Mouse (Mus musculus) lung, postnatal 36 days (tissue): ENCODE results near the gene Csf3.
A peak's percentile ranks its signal among the peaks of the same experiment; 100 is the strongest.

Experiments
- DNase-seq: peaks from one replicate; pipeline ENCODE4 v3.0.0; 2022; ENCODE audit warnings: mixed read lengths

The Csf3 gene

GRCm38 (mm10) chr11:98697225-98697624 is 3.8 kb upstream of the Csf3 start:
- DNase-seq, result no peak

DNA sequence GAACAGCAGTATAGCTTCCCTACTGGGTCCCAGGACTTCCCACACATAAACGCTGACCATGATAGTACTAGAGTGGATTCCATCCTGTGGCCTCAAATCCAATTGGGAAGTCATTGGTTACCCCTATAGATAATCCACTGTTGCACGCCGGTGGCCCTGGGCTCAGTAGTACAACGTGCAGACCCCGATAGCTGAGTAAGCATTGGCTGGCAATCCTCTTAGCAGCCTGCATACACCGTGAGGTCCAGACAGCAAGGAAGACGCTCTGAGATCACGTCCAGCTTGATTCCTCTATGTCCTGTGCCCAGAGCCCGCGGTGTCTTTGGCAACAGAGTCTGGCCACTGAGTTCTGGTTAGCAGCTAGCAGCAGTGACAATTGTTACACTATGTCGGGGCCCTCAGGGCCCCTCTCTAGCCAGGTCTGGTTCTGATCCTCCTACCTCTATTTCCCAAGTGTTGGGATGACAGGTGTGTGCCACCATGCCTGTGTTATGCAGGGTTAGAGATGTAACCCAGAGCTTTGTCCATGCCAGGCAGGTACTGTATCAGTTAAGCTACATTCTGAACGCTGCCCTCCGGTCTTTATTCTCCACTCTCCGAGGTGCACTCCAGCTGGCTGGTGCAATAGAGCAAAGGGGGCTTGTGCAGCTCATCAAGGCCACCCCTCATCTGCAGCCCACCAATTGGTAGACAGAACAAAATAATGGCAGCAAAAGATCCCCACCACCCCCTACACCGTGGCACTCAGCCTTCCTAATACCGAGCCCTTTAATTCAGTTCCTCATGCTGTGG is 2.0 kb upstream of the Csf3 start:
- no peak for DNase-seq

- peak; percentile 91 for DNase-seq
Observed at GRCm38 (mm10) chr11:98699911-98700310, 1.2 kb upstream of the Csf3 start.

DNA sequence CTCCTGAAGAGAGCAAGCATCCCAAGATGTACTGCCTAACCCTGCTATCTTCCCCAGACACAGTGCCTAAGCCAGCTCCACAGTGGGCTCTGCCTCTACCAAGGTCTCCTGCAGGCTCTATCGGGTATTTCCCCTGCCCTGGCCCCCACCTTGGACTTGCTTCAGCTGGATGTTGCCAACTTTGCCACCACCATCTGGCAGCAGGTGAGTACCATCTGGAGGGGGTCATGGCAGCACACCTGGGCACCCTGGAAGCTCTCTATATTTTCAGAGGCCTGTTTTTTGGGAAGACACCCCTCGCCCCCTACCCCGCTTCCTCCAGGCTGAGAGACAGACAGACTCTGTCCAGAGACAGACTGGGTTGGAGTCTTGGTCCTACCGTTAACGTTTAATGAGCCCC is 1.3 kb downstream of the Csf3 start:
- no peak for DNase-seq

DNA sequence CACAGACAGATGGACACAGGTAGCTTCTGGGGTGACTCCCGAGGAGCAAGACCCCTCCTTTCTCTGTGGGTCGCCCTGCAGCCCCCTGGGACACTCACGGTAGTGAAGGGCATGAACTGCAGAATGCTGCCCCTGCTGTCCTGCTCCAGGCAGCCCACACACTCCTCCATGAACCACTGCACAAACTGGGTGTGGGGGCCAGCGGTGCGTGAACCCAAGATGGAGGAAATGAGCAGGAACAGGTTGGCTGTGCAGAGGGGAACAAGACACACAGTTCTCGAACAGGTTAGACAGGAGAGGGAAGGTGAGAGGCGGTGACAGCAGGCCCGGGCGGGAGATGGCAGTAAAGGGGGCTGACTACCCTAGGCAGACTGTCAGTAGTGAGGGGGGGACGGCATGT is 4.0 kb downstream of the Csf3 start:
- no peak for DNase-seq

DNA sequence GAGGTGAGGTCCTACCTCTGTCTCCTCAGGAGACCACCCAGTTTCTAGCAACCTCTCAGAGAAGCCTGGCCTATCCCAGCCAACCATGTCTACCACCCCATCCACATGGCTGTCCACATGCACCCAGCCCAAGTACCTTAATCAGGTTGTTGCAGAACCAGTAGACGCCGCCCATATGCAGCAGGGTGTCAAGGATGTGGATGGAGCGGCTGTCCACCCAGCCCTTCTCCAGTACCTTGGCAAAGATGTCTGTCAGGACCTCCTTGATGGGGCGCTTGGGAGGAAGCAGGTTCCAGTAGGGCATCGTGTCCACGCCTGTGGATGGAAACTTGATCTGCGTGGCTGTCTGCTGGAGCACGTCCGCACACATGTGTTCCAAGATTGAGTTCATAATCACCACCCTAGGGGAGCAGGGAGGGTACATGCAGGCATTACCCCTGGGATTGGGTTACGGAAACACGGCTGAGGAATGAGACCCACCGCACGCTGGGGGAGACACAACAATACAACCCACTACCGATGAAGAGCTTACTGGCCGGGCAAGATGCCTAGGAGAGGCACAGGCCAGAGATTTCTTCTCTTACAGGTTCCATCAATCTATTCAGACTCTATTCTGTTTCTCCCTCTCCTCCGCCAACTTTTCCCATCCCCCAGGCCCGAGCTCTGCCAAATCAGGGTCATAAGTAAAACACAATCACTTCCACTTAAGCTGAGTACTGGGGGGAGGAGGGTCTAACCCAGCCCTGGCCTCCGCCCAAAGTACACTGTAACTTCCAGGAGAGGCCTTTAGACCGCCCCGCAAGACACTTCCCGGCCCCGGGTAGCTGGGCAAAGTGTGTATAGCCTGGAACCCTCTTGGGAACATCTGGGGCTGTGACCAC is 6.6 kb downstream of the Csf3 start:
- peak; percentile 81 for DNase-seq

DNA sequence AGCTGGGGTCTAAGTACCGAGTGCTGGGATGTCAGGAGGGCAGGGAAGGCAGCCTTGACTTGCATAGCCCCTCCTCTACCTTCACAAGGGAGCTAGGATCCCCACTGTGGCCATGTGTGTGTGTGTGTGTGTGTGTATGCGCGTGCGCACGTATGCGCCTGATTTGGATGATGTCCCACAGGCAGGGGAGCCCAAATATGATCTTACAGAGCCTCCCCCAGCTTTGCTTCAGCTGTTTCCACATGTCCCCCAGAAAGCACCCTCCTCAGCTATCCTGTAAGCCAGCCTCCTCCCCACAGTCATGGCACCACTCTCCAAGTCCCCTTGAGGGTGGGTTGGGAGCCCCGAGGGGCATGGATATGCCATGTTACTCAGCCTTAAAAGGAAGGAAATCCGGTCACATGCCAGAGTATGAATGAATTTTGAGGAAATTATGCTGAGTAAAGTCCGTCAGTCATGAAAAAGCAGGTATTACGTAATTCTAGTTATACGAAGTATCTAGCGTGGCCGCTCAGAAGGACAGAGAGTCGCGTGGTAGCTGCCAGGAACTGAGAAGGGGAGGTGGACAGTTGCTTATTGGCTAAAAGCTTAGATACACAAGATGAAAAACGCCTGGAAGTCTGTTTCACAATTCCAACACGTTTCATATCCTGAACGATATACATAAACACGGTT is 7.4 kb downstream of the Csf3 start:
- peak; percentile 80 for DNase-seq

DNA sequence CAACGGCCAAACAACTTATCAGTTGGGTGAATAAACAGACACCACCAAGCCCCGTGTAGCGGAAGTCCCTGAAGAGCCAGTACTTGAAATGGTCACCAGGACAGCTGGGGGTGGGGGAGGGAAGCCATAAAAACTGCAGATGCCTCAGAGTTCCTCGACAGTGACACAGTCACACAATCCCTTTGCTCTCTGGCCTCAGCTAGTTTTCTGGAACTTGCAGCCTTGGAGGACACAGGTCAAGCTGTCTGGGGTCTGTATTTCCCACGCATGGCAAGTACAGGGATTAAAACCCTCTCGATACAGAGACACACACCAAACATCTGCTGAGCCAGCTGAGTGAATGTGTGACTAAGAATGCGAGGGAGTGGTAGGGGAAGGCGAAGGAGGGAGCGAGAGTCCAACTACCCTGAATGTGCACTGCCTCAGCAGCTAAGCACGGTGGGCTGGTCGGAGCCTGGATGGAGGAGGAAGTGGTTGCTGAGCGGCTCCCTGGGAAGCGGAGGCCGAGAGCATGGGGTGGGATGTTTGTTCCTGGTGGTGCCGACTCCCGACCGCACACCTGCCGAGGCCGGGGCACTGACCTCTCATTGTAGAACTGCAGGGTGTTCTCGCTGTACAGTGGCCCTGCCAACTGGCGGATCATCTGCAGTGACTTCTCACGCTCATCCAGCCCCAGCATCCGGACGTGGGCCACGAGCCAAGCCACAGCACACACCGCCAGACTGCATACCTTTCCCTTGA is 8.1 kb downstream of the Csf3 start:
- DNase-seq, result peak; percentile 45

GRCm38 (mm10) chr11:98710416-98711045 is 9.5 kb downstream of the Csf3 start:
- DNase-seq, result peak; percentile 93

GRCm38 (mm10) chr11:98711046-98711434 is 10.0 kb downstream of the Csf3 start:
- DNase-seq, result no peak

GRCm38 (mm10) chr11:98712009-98712408 is 10.9 kb downstream of the Csf3 start:
- peak; percentile 66 for DNase-seq

GRCm38 (mm10) chr11:98713703-98714102 is 12.6 kb downstream of the Csf3 start:
- DNase-seq, result no peak

GRCm38 (mm10) chr11:98715946-98716345 is 14.9 kb downstream of the Csf3 start:
- no peak for DNase-seq

DNA sequence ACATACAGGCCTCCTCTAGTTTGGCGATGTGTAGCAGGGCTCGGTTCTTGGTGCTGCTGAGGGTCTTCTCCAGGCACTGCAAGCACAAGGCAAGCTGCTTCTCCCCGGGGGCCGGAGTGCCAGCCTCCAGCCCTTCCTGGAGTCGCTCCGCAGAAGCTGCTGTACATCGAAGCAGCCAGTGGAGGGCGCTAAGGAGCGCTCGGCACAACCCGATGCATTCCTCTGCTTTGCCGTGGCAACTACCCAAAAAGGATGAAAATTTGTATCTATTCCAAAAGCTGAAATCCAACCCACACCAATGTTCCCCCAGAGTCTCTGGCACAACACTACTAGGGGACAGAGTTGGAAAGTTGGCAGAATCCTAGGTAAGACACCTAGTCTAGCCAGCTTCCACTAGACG is 16.8 kb downstream of the Csf3 start:
- DNase-seq, result peak; percentile 81

- no peak for DNase-seq
Observed at GRCm38 (mm10) chr11:98720756-98721155, 19.7 kb downstream of the Csf3 start.

DNA sequence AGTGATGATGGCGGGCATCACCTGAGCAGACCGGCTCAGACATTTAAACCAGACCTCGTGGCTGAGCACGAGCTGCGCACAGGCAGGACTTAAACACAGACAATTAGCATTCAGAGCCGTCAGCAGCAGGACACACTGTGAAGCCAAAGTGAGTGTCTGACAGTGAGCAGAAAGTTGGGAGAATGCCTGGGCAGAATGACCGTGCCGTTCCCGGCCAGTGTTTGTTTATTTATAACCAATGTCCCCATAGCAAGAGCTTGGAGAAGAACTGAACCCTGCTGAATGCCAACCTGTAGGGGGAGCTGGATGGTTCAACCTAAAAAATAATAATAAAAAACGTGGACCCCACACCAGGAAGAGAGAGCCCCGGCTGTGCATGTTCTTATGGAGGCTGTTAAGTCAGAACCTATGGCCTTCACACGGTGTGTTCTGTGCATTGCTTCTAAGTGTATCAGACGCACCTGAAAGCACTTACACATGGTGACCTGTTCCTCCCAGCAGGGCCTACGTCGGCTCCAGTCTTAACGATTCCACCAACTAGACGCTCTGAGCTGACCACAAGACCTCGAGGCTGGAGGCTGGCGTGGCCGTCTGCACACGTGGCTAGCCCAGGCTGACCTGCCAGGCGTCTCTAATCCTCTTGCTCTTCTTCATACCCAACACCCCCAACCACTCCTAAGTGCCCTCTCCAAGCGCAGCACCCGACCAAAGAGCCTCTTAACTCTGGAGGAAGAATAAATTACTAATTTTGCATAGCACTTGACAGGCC is 20.6 kb downstream of the Csf3 start:
- DNase-seq, result peak; percentile 93

- DNase-seq, result no peak
Observed at GRCm38 (mm10) chr11:98723098-98723497, 22.0 kb downstream of the Csf3 start.

DNA sequence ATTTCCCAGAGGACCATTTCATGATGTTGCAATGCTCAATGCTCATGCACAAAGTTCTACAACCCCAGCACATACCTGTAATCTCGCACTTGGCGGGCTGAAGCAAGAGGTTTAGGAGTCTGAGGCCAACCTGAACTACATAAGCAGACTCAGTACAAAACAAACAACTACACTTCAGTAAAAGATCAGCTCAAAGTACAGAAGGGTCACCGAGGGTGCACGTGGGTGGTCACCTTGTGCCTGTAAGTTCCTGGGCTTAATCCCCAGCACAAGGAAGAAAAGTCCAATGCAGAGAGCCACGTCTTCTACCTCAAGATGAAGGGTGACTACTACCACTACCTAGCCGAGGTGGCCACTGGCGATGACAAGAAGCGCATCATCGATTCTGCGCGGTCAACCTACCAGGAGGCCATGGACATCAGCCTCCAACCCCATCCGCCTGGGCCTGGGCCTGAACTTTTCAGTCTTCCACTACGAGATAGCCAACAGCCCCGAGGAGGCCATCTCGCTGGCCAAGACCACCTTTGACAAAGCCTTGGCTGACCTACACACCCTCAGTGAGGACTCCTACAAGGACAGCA is 25.0 kb downstream of the Csf3 start:
- no peak for DNase-seq

- DNase-seq, result peak; percentile 96
Observed at GRCm38 (mm10) chr11:98729119-98729588, 28.1 kb downstream of the Csf3 start, which contains the start of gene Med24. Gene Med24 (minus strand): TSS chr11:98729435.

- DNase-seq, result no peak
Observed at GRCm38 (mm10) chr11:98730727-98731126, 29.7 kb downstream of the Csf3 start.

DNA sequence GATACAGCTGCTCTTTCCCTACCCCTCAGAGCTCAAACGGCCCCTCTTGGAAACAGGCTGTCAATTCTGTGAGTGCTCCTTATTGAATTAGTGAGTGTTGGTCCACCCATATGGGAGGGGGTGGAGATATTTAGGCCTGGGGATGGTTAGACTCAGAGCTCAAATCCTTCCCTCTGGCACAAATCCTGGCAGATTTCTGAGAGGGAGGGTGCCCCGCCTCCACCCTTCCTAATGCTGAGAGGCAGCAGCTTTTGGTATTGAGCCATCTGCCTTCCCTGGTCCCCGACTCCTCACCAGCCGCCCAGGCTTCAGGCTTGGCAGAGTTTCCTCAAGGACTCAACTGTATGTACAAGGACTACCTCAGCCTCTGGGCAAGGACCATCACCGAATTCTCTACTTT is 30.1 kb downstream of the Csf3 start:
- DNase-seq, result no peak
